Mouse (Mus musculus) neural tube, embryonic 12.5 days (tissue): ENCODE data around the gene Gm9918. TPM values are rescaled to one million over a fixed set of nuclear protein-coding genes. Genes with fewer than 3 reads are reported as not detected.
A peak's percentile ranks its signal among the peaks of the same experiment; 100 is the strongest.

Experiments used
- ATAC-seq: fragments of 200-750 bp; cut with Nextera tagmentation; 2 replicates; pipeline ENCODE4 v1.8.0; 2017; ENCODE audit warnings: low read depth, mild to moderate bottlenecking, moderate TSS enrichment, moderate library complexity; ENCODE audit not compliant: low FRiP score
- H3K27ac ChIP-seq: fragments of 300-500 bp; sonication (generic); 2 replicates; pipeline ENCODE4 v1.5.1; 2016
- H3K27me3 ChIP-seq: fragments of 300-500 bp; sonication (generic); replicated peaks from 2 replicates; pipeline ENCODE4 v1.6.1; 2016; ENCODE audit warnings: mild to moderate bottlenecking
- H3K36me3 ChIP-seq: fragments of 300-500 bp; sonication (generic); 2 replicates; pipeline ENCODE4 v1.6.1; 2016; ENCODE audit warnings: mild to moderate bottlenecking
- H3K4me1 ChIP-seq: fragments of 300-500 bp; sonication (generic); 2 replicates; pipeline ENCODE4 v1.6.1; 2016
- H3K4me2 ChIP-seq: fragments of 300-500 bp; sonication (generic); replicated peaks from 2 replicates; pipeline ENCODE4 v1.6.1; 2016; ENCODE audit warnings: mild to moderate bottlenecking
- H3K4me3 ChIP-seq: fragments of 300-500 bp; sonication (generic); 2 replicates; pipeline ENCODE4 v1.5.1; 2016
- H3K9ac ChIP-seq: fragments of 300-500 bp; sonication (generic); 2 replicates; pipeline ENCODE4 v1.6.1; 2016; ENCODE audit warnings: mild to moderate bottlenecking
- H3K9me3 ChIP-seq: fragments of 300-500 bp; sonication (generic); 2 replicates; pipeline ENCODE4 v1.6.1; 2016; ENCODE audit warnings: mild to moderate bottlenecking
- WGBS: fragments of 180-500 bp; shearing (Covaris S2); methylation state at CpG from one replicate; pipeline ENCODE4 v1.1.7; 2016; 5-methylcytosine and 5-hydroxymethylcytosine counted together
- polyA plus RNA-seq: library from polyadenylated mRNA; unstranded; fragments of >200 nt; fragmentation: Nextera tagmentation; extraction: Ambion mirVana; gene quantifications from 2 replicates; pipeline ENCODE4 v1.2.1, GENCODE M21; 2016

Gene Gm9918
- polyA plus RNA-seq, 1 experiment from 2014 or later = 0.23 TPM

- no peaks in the 10 kb centered on the region for H3K9me3 ChIP-seq
- no peaks in the 10 kb centered on the region for H3K36me3 ChIP-seq
- H3K4me3 ChIP-seq = no peak overlapping the region
- WGBS = 15% methylated on average over 11 of the region's 11 CpGs
- no peak overlapping the region for H3K27ac ChIP-seq
- no peak overlapping the region for H3K9ac ChIP-seq
- H3K4me2 ChIP-seq = peak overlapping the region; percentile 99
- peaks cover 25% of the 10 kb centered on the region for H3K4me1 ChIP-seq
- no peak for ATAC-seq
- H3K27me3 ChIP-seq = peaks cover 42% of the 10 kb centered on the region
Measured at GRCm38 (mm10) chr15:102258581-102259253, 11.6 kb upstream of the Gm9918 start.

GRCm38 (mm10) chr15:102262582-102262981, 7.8 kb upstream of the Gm9918 start:
- no peak overlapping the region for H3K27ac ChIP-seq
- no peak overlapping the region for H3K9ac ChIP-seq
- H3K9me3 ChIP-seq = no peaks in the 10 kb centered on the region
- no peaks in the 10 kb centered on the region for H3K36me3 ChIP-seq
- peaks cover 20% of the 10 kb centered on the region for H3K27me3 ChIP-seq
- ATAC-seq = no peak
- peaks cover 15% of the 10 kb centered on the region for H3K4me1 ChIP-seq
- 62% methylated on average over 7 of the region's 7 CpGs for WGBS
- H3K4me2 ChIP-seq = no peak overlapping the region
- H3K4me3 ChIP-seq = no peak overlapping the region

- WGBS = 76% methylated on average over 2 of the region's 2 CpGs
Measured at GRCm38 (mm10) chr15:102263037-102263436, 7.3 kb upstream of the Gm9918 start.

GRCm38 (mm10) chr15:102265548-102265947, 4.8 kb upstream of the Gm9918 start:
- H3K9ac ChIP-seq = no peak overlapping the region
- H3K4me3 ChIP-seq = no peak overlapping the region
- H3K36me3 ChIP-seq = no peaks in the 10 kb centered on the region
- peaks cover 3% of the 10 kb centered on the region for H3K4me1 ChIP-seq
- no peak overlapping the region for H3K27ac ChIP-seq
- WGBS = 87% methylated on average over 5 of the region's 5 CpGs
- peaks cover 13% of the 10 kb centered on the region; the same call in 1 of the 2 replicates for H3K27me3 ChIP-seq
- H3K4me2 ChIP-seq = no peak overlapping the region
- H3K9me3 ChIP-seq = no peaks in the 10 kb centered on the region
- ATAC-seq = no peak

More at GRCm38 (mm10) chr15:102263037-102263436, 7.3 kb upstream of the Gm9918 start:
- H3K36me3 ChIP-seq = no peaks in the 10 kb centered on the region
- ATAC-seq = no peak
- H3K4me3 ChIP-seq = no peak overlapping the region
- no peaks in the 10 kb centered on the region for H3K9me3 ChIP-seq
- H3K27ac ChIP-seq = no peak overlapping the region
- H3K4me1 ChIP-seq = peaks cover 10% of the 10 kb centered on the region
- H3K9ac ChIP-seq = no peak overlapping the region
- no peak overlapping the region for H3K4me2 ChIP-seq
- peaks cover 16% of the 10 kb centered on the region for H3K27me3 ChIP-seq

GRCm38 (mm10) chr15:102271441-102271840, 1.1 kb downstream of the Gm9918 start:
- H3K27ac ChIP-seq = no peak overlapping the region
- H3K4me2 ChIP-seq = peak overlapping the region; percentile 48; the same call in 1 of the 2 replicates
- no peaks in the 10 kb centered on the region for H3K9me3 ChIP-seq
- H3K9ac ChIP-seq = no peak overlapping the region
- H3K27me3 ChIP-seq = peaks cover 21% of the 10 kb centered on the region; the same call in 1 of the 2 replicates
- 25% methylated on average over 3 of the region's 3 CpGs for WGBS
- ATAC-seq = no peak
- no peak overlapping the region for H3K4me3 ChIP-seq
- H3K36me3 ChIP-seq = no peaks in the 10 kb centered on the region
- H3K4me1 ChIP-seq = peaks cover 9% of the 10 kb centered on the region

- no peak overlapping the region for H3K4me3 ChIP-seq
- ATAC-seq = no peak
- no peak overlapping the region for H3K27ac ChIP-seq
- no peak overlapping the region for H3K9ac ChIP-seq
- WGBS = 75% methylated on average over 6 of the region's 6 CpGs
- H3K27me3 ChIP-seq = peaks cover 21% of the 10 kb centered on the region; the same call in 1 of the 2 replicates
- peaks cover 13% of the 10 kb centered on the region for H3K4me1 ChIP-seq
- no peaks in the 10 kb centered on the region for H3K9me3 ChIP-seq
- H3K36me3 ChIP-seq = no peaks in the 10 kb centered on the region
- no peak overlapping the region for H3K4me2 ChIP-seq
Measured at GRCm38 (mm10) chr15:102273982-102274716, 3.8 kb downstream of the Gm9918 start.

GRCm38 (mm10) chr15:102278726-102279091, 8.3 kb downstream of the Gm9918 start:
- Histone ChIP-seq H3K4me1 (peaks cover 14% of the 10 kb centered on the region), H3K27ac (peak overlapping the region; percentile 53; the same call in 1 of the 2 replicates), H3K9me3 (no peaks in the 10 kb centered on the region), H3K4me3 (peak overlapping the region; percentile 86), H3K9ac (peak overlapping the region; percentile 74), H3K36me3 (peaks cover 25% of the 10 kb centered on the region), H3K4me2 (peak overlapping the region; percentile 96), H3K27me3 (no peaks in the 10 kb centered on the region)
- 33% methylated on average over 7 of the region's 7 CpGs for WGBS
- 0 out of 2 replicates have a peak, but pooled peaks have one; percentile 11 for ATAC-seq

- Histone ChIP-seq H3K4me2 (peak within 1 kb of the TSS; percentile 96), H3K4me1 (peaks cover 14% of the 10 kb centered on the region), H3K27me3 (no peaks in the 10 kb centered on the region), H3K9ac (peak within 1 kb of the TSS; percentile 74), H3K9me3 (no peaks in the 10 kb centered on the region), H3K27ac (peak within 1 kb of the TSS; percentile 53; the same call in 1 of the 2 replicates), H3K36me3 (peaks cover 25% of the 10 kb centered on the region), H3K4me3 (peak within 1 kb of the TSS; percentile 86)
- WGBS = under 1% methylated on average over 65 of the region's 65 CpGs
- peak; percentile 97 for ATAC-seq
Measured at GRCm38 (mm10) chr15:102279092-102279782, 8.9 kb downstream of the Gm9918 start, which contains the start of gene Mfsd5. Mfsd5 (plus strand) TSS chr15:102279454.

- Histone ChIP-seq H3K9me3 (no peaks in the 10 kb centered on the region), H3K27ac (no peak overlapping the region), H3K36me3 (peaks cover 25% of the 10 kb centered on the region), H3K4me1 (peaks cover 14% of the 10 kb centered on the region), H3K9ac (peak overlapping the region; percentile 74), H3K27me3 (no peaks in the 10 kb centered on the region), H3K4me2 (peak overlapping the region; percentile 96), H3K4me3 (peak overlapping the region; percentile 86)
- WGBS = 33% methylated on average over 13 of the region's 13 CpGs
- ATAC-seq = peak; percentile 27; the same call in 1 of the 2 replicates
Measured at GRCm38 (mm10) chr15:102279783-102280520, 9.6 kb downstream of the Gm9918 start.

GRCm38 (mm10) chr15:102280623-102281022, 10.3 kb downstream of the Gm9918 start:
- peak overlapping the region; percentile 74; the same call in 1 of the 2 replicates for H3K9ac ChIP-seq
- H3K36me3 ChIP-seq = peaks cover 25% of the 10 kb centered on the region
- H3K27ac ChIP-seq = no peak overlapping the region
- no peaks in the 10 kb centered on the region for H3K9me3 ChIP-seq
- H3K4me2 ChIP-seq = peak overlapping the region; percentile 96
- WGBS = 95% methylated on average over 19 of the region's 19 CpGs
- no peaks in the 10 kb centered on the region for H3K27me3 ChIP-seq
- no peak for ATAC-seq
- H3K4me3 ChIP-seq = no peak overlapping the region
- H3K4me1 ChIP-seq = peaks cover 14% of the 10 kb centered on the region

GRCm38 (mm10) chr15:102282463-102283292, 12.3 kb downstream of the Gm9918 start:
- Histone ChIP-seq H3K36me3 (peaks cover 25% of the 10 kb centered on the region), H3K4me2 (no peak overlapping the region), H3K4me3 (no peak overlapping the region), H3K4me1 (peaks cover 14% of the 10 kb centered on the region), H3K9ac (no peak overlapping the region), H3K27me3 (no peaks in the 10 kb centered on the region), H3K9me3 (no peaks in the 10 kb centered on the region), H3K27ac (no peak overlapping the region)
- WGBS = 92% methylated on average over 8 of the region's 8 CpGs
- no peak for ATAC-seq
